Mouse (Mus musculus) olfactory bulb, adult 2 months (tissue): ENCODE results near the gene Gm20605. TPM values are rescaled to one million over a fixed set of nuclear protein-coding genes. Genes with fewer than 3 reads are reported as not detected.

ENCODE experiments used
- H3K27ac ChIP-seq: fragments of 200-500 bp; 2 replicates; pipeline ENCODE4 v1.5.1; 2012; ENCODE audit warnings: low read depth, low read length; ENCODE audit not compliant: insufficient read depth
- H3K4me1 ChIP-seq: fragments of 200-500 bp; 2 replicates; pipeline ENCODE4 v1.6.1; 2012; ENCODE audit warnings: low read length; ENCODE audit not compliant: control insufficient read depth, insufficient read depth
- H3K4me3 ChIP-seq: fragments of 200-500 bp; 2 replicates; pipeline ENCODE4 v1.5.1; 2012; ENCODE audit warnings: mild to moderate bottlenecking, low read depth, low read length, moderate library complexity; ENCODE audit not compliant: insufficient read depth
- CTCF ChIP-seq: fragments of 200-500 bp; IDR thresholded peaks from 2 replicates; pipeline ENCODE4 v1.5.1; 2012; ENCODE audit warnings: low read depth, mild to moderate bottlenecking, low read length, moderate library complexity; ENCODE audit not compliant: insufficient read depth
- POLR2A ChIP-seq: fragments of 200-500 bp; IDR thresholded peaks from 2 replicates; pipeline ENCODE4 v1.6.1; 2012; ENCODE audit warnings: mild to moderate bottlenecking, low read depth, low read length, moderate library complexity; ENCODE audit not compliant: insufficient read depth
- WGBS: fragments of 180-500 bp; shearing (Covaris S2); methylation state at CpG from one replicate; pipeline ENCODE4 v1.1.7; 2018; 5-methylcytosine and 5-hydroxymethylcytosine counted together
- polyA plus RNA-seq: library from polyadenylated mRNA; stranded (reverse); fragments of >200 nt; gene quantifications from 2 replicates; pipeline ENCODE4 v1.2.4, GENCODE M21; 2012; ENCODE audit warnings: low replicate concordance; ENCODE audit not compliant: missing spikeins, insufficient read depth, insufficient read length

Gene Gm20605
- polyA plus RNA-seq, 1 experiment, result not detected

DNA sequence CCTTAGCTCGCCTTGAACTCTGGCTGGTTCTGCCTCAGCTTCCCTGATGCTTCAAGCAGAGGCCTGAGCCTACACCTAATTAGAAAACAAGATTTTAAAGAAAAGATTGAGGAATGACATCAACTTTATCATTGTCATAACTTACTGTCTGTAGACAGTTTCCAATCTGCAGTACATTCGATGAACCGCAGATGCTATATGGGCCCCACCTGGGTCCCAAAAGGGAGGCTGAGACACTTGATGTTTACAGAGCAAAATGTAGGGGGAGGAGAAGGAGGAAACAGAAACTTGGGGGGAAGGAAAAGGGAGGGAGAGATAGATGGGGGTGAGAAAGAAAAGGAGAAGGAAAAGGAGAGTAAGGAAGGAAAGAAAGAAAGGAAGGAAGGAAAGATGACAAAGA is 61.0 kb downstream of the Gm20605 start:
- H3K27ac ChIP-seq, result no peak overlapping the region
- no peak for TF ChIP-seq CTCF
- H3K4me3 ChIP-seq, result no peak overlapping the region
- 93% methylated on average over 3 of the region's 3 CpGs for WGBS
- peaks cover 3% of the 10 kb centered on the region; the same call in 1 of the 2 replicates for H3K4me1 ChIP-seq

DNA sequence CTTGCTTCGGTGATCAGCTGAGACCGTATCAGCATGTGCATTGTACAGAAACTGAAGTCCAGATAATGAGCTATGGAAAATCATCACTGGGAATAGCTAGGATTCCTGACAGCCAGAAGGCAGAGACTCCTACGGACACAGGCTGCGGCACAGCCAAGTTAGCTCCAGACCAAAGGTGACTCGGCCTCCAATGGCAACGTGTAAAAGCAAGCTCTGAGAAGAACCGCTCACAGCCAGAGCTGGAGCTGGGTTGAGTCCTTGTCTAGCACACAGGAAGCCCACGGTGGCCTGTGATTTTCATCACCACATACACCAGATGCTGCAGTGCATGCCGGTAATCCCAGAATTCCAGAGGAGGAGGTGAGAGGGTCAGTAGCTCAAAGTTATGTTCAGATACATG is 61.6 kb downstream of the Gm20605 start:
- peaks cover 3% of the 10 kb centered on the region; the same call in 1 of the 2 replicates for H3K4me1 ChIP-seq
- 77% methylated on average over 9 of the region's 9 CpGs for WGBS
- H3K4me3 ChIP-seq, result no peak overlapping the region
- no peak for TF ChIP-seq CTCF
- no peak for TF ChIP-seq POLR2A
- H3K27ac ChIP-seq, result no peak overlapping the region

DNA sequence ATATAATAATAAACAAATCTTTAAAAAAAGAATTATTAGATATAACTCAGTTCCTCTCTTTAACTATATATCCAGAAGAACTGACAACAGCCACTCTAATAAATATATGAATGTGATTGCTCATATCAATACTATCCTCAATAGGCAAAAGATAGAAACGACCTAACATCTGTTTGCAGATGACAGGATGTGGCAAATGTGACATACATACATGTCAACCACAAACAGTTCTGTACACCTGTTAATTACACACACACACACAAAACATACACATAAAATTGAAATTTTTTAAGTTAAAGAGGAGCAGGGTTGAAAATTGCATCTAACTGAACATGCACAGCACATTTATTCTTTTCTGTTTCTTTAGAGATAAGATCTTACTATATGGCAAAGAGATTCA is 62.9 kb downstream of the Gm20605 start:
- no peak for TF ChIP-seq POLR2A
- no peak for TF ChIP-seq CTCF
- Histone ChIP-seq H3K4me3 (no peak overlapping the region), H3K4me1 (no peaks in the 10 kb centered on the region), H3K27ac (no peak overlapping the region)
- 67% methylated on average over 1 of the region's 1 CpGs for WGBS

Other genes starting within 250 kb of the Gm20605 start
- gene Zan, start 152.1 kb upstream of the Gm20605 start, polyA plus RNA-seq, result not detected in 2 replicates
- not detected in 2 replicates for gene Pop7, start 126.7 kb upstream of the Gm20605 start, polyA plus RNA-seq
- gene Gigyf1, start 110.6 kb upstream of the Gm20605 start, polyA plus RNA-seq, result not detected in 2 replicates
- not detected in 2 replicates for gene Epo, start 95.9 kb upstream of the Gm20605 start, polyA plus RNA-seq
- not detected in 2 replicates for gene Gnb2, start 95.7 kb upstream of the Gm20605 start, polyA plus RNA-seq
- not detected in 2 replicates for gene Actl6b, start 75.7 kb upstream of the Gm20605 start, polyA plus RNA-seq
- gene Tfr2, start 59.3 kb upstream of the Gm20605 start, polyA plus RNA-seq, result not detected in 2 replicates
- gene Mospd3, start 28.1 kb upstream of the Gm20605 start, polyA plus RNA-seq, result not detected in 2 replicates
- gene Pcolce, start 15.4 kb upstream of the Gm20605 start, polyA plus RNA-seq, result not detected in 2 replicates
- not detected in 2 replicates for gene Fbxo24, start 173 bp upstream of the Gm20605 start, polyA plus RNA-seq
- not detected in 2 replicates for gene Lrch4, start 54 bp upstream of the Gm20605 start, polyA plus RNA-seq
- gene Sap25, start 12.2 kb downstream of the Gm20605 start, polyA plus RNA-seq, result not detected in 2 replicates
- gene Irs3, start 16.5 kb downstream of the Gm20605 start, polyA plus RNA-seq, result not detected in 2 replicates
- not detected in 2 replicates for gene Agfg2, start 55.6 kb downstream of the Gm20605 start, polyA plus RNA-seq
- gene Nyap1, start 112.4 kb downstream of the Gm20605 start, polyA plus RNA-seq, result not detected in 2 replicates
- gene Tsc22d4, start 116.6 kb downstream of the Gm20605 start, polyA plus RNA-seq, result 483 TPM in 1 of 2 replicates, not detected in the other
- not detected in 2 replicates for gene Ppp1r35, start 149.7 kb downstream of the Gm20605 start, polyA plus RNA-seq
- gene Mepce, start 158.5 kb downstream of the Gm20605 start, polyA plus RNA-seq, result not detected in 2 replicates
- not detected in 2 replicates for gene Zcwpw1, start 158.6 kb downstream of the Gm20605 start, polyA plus RNA-seq
- gene Pilra, start 207.1 kb downstream of the Gm20605 start, polyA plus RNA-seq, result not detected in 2 replicates
- gene Pilrb1, start 228.9 kb downstream of the Gm20605 start, polyA plus RNA-seq, result not detected in 2 replicates
- not detected in 2 replicates for gene Pilrb2, start 242.6 kb downstream of the Gm20605 start, polyA plus RNA-seq